Mouse (Mus musculus): ENCODE data around the gene Gm20683.

The Gm20683 gene

DNA sequence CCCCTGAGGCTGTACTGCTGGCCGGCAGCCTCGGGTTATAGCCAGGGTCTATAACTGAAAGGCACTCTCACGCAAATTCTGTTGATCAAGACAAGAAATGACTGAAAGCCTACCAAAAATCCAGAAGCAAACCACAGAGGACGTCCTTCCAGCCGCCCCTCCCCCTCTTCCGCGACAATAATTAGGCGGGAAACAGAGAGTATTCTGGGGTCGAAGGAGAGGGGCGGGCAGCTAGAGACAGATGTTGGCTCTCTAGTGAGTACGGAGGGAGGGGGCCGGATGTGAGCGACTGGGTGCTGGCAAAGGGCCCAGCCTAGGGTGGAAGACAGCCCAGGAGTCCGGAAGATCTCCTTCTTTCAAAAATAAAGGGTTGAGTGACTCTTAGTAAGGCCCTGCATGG lies 48.9 kb downstream of the Gm20683 start, which contains the start of gene Fam173a:
Gene Fam173a (minus strand): TSS at position 287 of the 400 bp plus-strand sequence.
- peak; percentile 65 for DNase-seq

DNA sequence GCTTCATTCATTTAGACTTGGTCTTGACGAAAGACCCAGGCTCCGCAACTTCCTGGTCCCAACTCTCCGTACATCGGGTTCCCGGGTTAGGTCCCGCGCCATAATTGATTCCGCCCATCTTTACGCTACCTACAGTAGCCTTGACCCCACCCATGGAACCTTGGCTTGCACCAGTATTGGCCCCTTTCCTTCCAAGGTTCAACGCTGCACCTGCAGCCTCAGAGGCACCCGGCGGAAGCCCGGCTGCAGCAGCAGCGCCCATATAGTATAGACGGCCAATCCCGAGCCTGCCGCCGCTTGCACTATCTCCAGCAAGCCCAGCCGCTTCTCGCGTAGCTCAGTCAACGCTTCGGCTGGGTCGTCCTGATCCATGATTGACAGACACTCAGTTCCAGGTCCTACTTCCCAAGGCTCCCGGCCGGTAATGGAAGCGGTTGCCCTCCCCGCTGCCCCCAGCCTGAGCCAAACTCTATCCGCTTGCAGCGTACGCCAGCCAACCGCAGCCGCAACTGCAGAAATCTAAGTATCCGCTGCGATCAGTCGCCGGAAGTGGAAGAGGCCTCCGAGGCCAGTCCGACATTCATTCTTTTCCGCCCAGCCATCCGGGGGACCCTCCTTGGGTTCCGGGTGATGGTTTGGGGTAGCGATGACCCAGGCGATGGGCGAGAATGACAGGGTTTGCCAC lies 49.6 kb downstream of the Gm20683 start:
- DNase-seq, result peak; percentile 87

DNA sequence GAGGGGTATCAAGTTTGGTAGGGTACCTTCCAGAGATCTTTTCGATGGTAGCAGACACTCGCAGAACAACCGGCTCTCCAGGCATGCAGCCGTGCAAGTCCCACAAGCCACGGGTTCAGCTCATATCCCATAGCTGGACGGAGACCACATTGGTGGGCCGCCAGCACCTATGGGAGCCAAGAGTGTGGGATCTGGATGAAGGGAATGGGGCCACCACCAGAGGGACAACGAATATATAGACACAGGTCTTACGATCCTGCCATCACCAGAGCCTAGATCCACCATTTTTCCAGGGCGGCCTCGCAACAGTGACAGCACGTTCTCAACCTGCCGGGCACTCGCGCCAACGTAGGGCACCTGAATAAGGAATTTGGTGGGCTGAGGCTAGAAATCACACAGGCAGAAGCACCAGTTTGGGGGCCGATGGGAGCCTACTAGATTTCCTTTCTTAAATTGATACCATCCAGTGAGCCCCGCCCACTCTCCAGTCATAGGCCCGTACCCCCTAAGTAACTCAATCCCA lies 50.2 kb downstream of the Gm20683 start:
- DNase-seq, result no peak

DNA sequence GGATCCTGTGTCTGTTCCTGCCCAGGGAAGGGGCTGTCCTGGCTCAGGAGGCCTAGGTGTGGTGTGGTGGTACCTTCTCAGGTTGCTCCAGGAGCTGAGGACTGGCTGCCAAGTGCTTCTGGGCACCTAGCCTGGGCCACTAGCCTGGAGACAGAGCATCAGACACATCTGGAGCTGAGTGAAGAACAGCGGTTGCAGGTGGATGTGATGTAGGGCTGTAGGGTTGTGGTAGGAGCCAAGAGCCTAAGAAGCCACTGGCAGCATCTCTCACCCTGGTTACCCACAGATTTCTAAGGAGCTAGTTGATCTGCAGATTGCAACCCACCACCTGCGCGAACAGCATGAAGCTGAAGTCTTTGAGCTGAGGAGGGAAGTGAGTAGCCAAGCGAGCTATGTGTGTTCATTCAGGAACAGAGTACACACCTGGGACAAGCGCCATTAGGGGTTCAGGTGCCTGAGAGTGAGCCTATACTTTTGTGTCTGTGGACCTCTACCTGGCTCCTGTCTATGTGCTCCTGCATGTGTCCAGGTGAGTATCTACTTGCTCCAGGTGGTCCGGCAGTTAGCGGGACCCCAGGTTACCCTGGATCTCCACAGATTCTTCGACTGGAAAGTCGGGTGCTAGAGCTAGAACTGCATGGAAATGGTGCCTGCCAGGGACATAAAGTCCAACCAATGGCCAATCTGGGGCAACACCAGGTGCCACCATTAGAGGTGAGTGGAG lies 54.6 kb downstream of the Gm20683 start:
- DNase-seq, result no peak

DNA sequence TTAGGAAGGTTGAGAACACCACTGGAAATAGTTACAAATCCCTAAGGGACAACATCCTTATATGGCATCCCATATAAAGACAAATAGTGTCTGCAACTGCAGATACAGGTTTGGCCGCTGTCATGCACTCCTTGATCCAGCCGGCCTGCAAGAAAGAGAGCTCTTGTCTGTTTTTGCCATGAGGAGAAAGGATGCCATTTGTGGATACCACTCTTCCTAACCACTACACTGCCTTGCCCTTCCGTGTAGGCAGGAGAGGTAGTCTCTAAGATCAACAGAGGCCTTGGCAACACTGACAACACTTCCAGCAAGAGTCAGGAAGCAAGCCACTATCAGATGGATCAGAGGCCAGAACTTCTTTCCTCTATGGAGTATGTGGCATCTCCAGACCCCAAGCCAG lies 55.3 kb downstream of the Gm20683 start, which contains the start of gene Ccdc78:
Gene Ccdc78 (plus strand): TSS at position 301 of the 400 bp plus-strand sequence.
- DNase-seq, result no peak

DNA sequence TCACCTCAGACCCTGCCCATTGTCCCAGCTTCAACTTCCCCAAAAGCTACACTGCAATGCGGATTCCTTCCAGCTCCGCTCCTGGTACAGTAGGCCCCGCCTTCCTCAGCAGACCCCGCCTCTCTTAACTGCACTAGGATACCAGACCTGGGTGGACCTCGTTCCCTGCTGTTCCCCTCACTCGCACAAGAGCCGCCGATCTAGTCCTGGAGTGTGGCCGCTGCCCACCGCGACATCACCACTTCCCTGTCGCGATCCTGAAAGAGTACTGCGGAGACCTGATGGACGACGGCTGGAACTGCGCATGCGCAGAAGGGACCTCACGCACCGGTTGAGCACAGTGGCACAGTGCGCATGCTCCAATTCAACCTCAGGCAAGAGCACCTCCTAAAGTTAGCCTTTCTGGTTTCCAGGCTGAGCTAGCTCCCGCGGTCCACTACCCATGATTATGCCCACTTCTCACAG lies 56.2 kb downstream of the Gm20683 start, which contains the start of gene Haghl:
Gene Haghl (minus strand): TSS at position 393 of the 465 bp plus-strand sequence.
- peak; percentile 96 for DNase-seq

All from right cerebral cortex, adult 18-20 months (tissue).